In genomic region chr3:122788314-122788713, GRCm38 (mm10) we compare ENCODE assay signal across 11 mouse cellular contexts. TPM values are rescaled to one million over a fixed set of nuclear protein-coding genes. Genes with fewer than 3 reads are reported as not detected.
A peak's percentile ranks its signal among the peaks of the same experiment; 100 is the strongest.
DNase-seq lines count a peak whose midpoint lies in the region; ATAC-seq and TF ChIP-seq lines count a peak whose summit lies in the region.
"Had no signal": no experiment of that assay in that cellular context is flagged by ENCODE, and none has a peak within 500 bp of the region (broad histone marks: within the 10 kb centered on the region; RNA-seq: fewer than 3 reads in every experiment).

No protein-coding gene starts in this region.

- H3K4me2 ChIP-seq in hindbrain, embryonic 16.5 days (ENCODE audit: low read length), result no peak overlapping the region
- no peak overlapping the region for H3K4me2 ChIP-seq in hindbrain, embryonic 12.5 days (replicated peaks)
- no peak overlapping the region for H3K4me2 ChIP-seq in liver, postnatal 0 days (ENCODE audit: low read depth, low read length)

- H3K27ac ChIP-seq in hindbrain, embryonic 16.5 days (ENCODE audit: low read depth, low read length), result no peak overlapping the region
- no peak overlapping the region for H3K27ac ChIP-seq in hindbrain, embryonic 12.5 days
- no peak overlapping the region for H3K27ac ChIP-seq in liver, postnatal 0 days (ENCODE audit: low read depth)

- no peak overlapping the region for H3K4me3 ChIP-seq in hindbrain, embryonic 16.5 days (ENCODE audit: low read length)
- no peak overlapping the region for H3K4me3 ChIP-seq in hindbrain, embryonic 12.5 days
- no peak overlapping the region for H3K4me3 ChIP-seq in liver, postnatal 0 days (ENCODE audit: low read depth, low read length)

- H3K9ac ChIP-seq in hindbrain, embryonic 16.5 days (ENCODE audit: low read depth, low read length), result no peak overlapping the region
- H3K9ac ChIP-seq in hindbrain, embryonic 12.5 days, result no peak overlapping the region
- no peak overlapping the region for H3K9ac ChIP-seq in liver, postnatal 0 days (replicated peaks)

- peak; percentile 44 to 57 for DNase-seq in cerebellum, postnatal 36 days
- peak; percentile 54 to 58 for DNase-seq in layer of hippocampus, postnatal 10 days (ENCODE audit: low spot score in 2 of 2)
- peak; percentile 79 to 83 for DNase-seq in right cerebral cortex, postnatal 10 days (ENCODE audit: low spot score in 2 of 2)
- no peak for DNase-seq in liver, postnatal 0 days
- no peak for DNase-seq in spleen, postnatal 14 days (ENCODE audit: low spot score in 2 of 2)
- DNase-seq: gastrocnemius, postnatal 36 days; kidney, adult 18-20 months; lung, postnatal 4 days had no signal

- H3K27me3 ChIP-seq in hindbrain, embryonic 16.5 days (replicated peaks; ENCODE audit: control insufficient read depth, insufficient read depth, low read length), result no peaks in the 10 kb centered on the region
- H3K27me3 ChIP-seq in hindbrain, embryonic 12.5 days, result no peaks in the 10 kb centered on the region
- H3K27me3 ChIP-seq in liver, postnatal 0 days (ENCODE audit: insufficient read depth, low read length), result no peaks in the 10 kb centered on the region

- WGBS in hindbrain, embryonic 16.5 days, result 83% methylated on average over 9 of the region's 9 CpGs
- 93% methylated on average over 9 of the region's 9 CpGs for WGBS in hindbrain, embryonic 12.5 days
- WGBS in liver, postnatal 0 days (ENCODE audit: insufficient replicate concordance), result 85% methylated on average over 9 of the region's 9 CpGs

- H3K9me3 ChIP-seq in hindbrain, embryonic 16.5 days (ENCODE audit: control insufficient read depth, low read length), result peaks cover 7% of the 10 kb centered on the region; the same call in 1 of the 2 replicates
- H3K9me3 ChIP-seq in hindbrain, embryonic 12.5 days (replicated peaks), result peaks cover 9% of the 10 kb centered on the region
- H3K9me3 ChIP-seq in liver, postnatal 0 days (ENCODE audit: low read length), result no peaks in the 10 kb centered on the region

- H3K4me1 ChIP-seq in hindbrain, embryonic 16.5 days (ENCODE audit: control insufficient read depth, insufficient read depth, low read depth, low read length), result no peaks in the 10 kb centered on the region
- H3K4me1 ChIP-seq in hindbrain, embryonic 12.5 days, result no peaks in the 10 kb centered on the region
- no peaks in the 10 kb centered on the region for H3K4me1 ChIP-seq in liver, postnatal 0 days (ENCODE audit: insufficient read depth)

- ATAC-seq in hindbrain, embryonic 16.5 days, result peak; percentile 9; the same call in 1 of the 2 replicates
- ATAC-seq in hindbrain, embryonic 12.5 days (ENCODE audit: low FRiP score), result no peak
- ATAC-seq in monocyte, adult 5-6 weeks (replicated peaks; ENCODE audit: insufficient number of reproducible peaks, low FRiP score, low TSS enrichment, poor library complexity, severe bottlenecking), result no peak
- no peak for ATAC-seq in liver, postnatal 0 days

- TF ChIP-seq EP300 in liver, postnatal 0 days (IDR thresholded peaks at IDR 0.05; ENCODE audit: low read depth), result no peak

- H3K36me3 ChIP-seq in hindbrain, embryonic 16.5 days (ENCODE audit: control insufficient read depth, insufficient read depth, low read length), result no peaks in the 10 kb centered on the region
- H3K36me3 ChIP-seq in hindbrain, embryonic 12.5 days, result peaks cover 4% of the 10 kb centered on the region; the same call in 1 of the 2 replicates
- H3K36me3 ChIP-seq in liver, postnatal 0 days (replicated peaks; ENCODE audit: insufficient read depth, low read length), result no peaks in the 10 kb centered on the region; the same call in 1 of the 2 replicates

- no peak for TF ChIP-seq CTCF in liver, postnatal 0 days (IDR thresholded peaks at IDR 0.05; ENCODE audit: low read depth)

RNA-seq across cellular contexts. Expression of gene Pde5a, which starts 59.6 kb away (rescaled TPM):
- polyA plus RNA-seq in hindbrain, embryonic 16.5 days (2015; fragmentation: Nextera tagmentation; extraction: Ambion mirVana), result 1.7 and 2.2 TPM in 2 replicates
- polyA plus RNA-seq in hindbrain, embryonic 12.5 days (2016; fragmentation: Nextera tagmentation; extraction: Ambion mirVana), result 3.7 and 4.2 TPM in 2 replicates
- total RNA-seq in layer of hippocampus, postnatal 10 days (2021), result 10 to 100 TPM; 10.4 to 12.7 TPM
- total RNA-seq in monocyte, adult 5-6 weeks (2017), result 7.0 to 27.5 TPM (median 13.1 TPM) in 3 replicates
- 1.5 TPM in 2 replicates for polyA plus RNA-seq in liver, postnatal 0 days (2015; fragmentation: Nextera tagmentation; extraction: Ambion mirVana)

Comparison
In these comparisons a context has a peak if more than half of its experiments do, and no peak if none do; other contexts are left out.
1. DNase-seq: peak in cerebellum, postnatal 36 days (2 of 2), layer of hippocampus, postnatal 10 days (2 of 2) and right cerebral cortex, postnatal 10 days (2 of 2); none in liver, postnatal 0 days (single experiment) and spleen, postnatal 14 days (0 of 2).